Mouse (Mus musculus) lung, embryonic 14.5 days (tissue): ENCODE data around the gene Plekha5. TPM values are rescaled to one million over a fixed set of nuclear protein-coding genes. Genes with fewer than 3 reads are reported as not detected.
"Not testable (repeated sequence)": the region's sequence is repeated elsewhere in the genome, so short reads cannot be mapped to it uniquely, and the experiment has no call there.

Experiments used
- ATAC-seq: fragments of 200-750 bp; cut with Nextera tagmentation; 2 replicates; pipeline ENCODE4 v1.8.0; 2017; ENCODE audit warnings: mild to moderate bottlenecking, moderate TSS enrichment, moderate library complexity; ENCODE audit not compliant: insufficient read depth
- DNase-seq: peaks from one replicate; pipeline ENCODE4 v3.0.0-alpha.2; 2015
- H3K27ac ChIP-seq: fragments of 300-500 bp; sonication (generic); 2 replicates; pipeline ENCODE4 v1.5.1; 2014; ENCODE audit warnings: low read depth, mild to moderate bottlenecking, moderate library complexity
- H3K27me3 ChIP-seq: fragments of 300-500 bp; sonication (generic); 2 replicates; pipeline ENCODE4 v1.6.1; 2014; ENCODE audit warnings: low read length, control low read depth; ENCODE audit not compliant: insufficient read depth
- H3K36me3 ChIP-seq: fragments of 300-500 bp; sonication (generic); 2 replicates; pipeline ENCODE4 v1.6.1; 2014; ENCODE audit warnings: control low read depth; ENCODE audit not compliant: insufficient read depth
- H3K4me1 ChIP-seq: fragments of 300-500 bp; sonication (generic); 2 replicates; pipeline ENCODE4 v1.6.1; 2014; ENCODE audit warnings: antibody characterized with exemption, control low read depth; ENCODE audit not compliant: insufficient read depth
- H3K4me2 ChIP-seq: fragments of 300-500 bp; sonication (generic); 2 replicates; pipeline ENCODE4 v1.6.1; 2014; ENCODE audit warnings: mild to moderate bottlenecking
- H3K4me3 ChIP-seq: fragments of 300-500 bp; sonication (generic); 2 replicates; pipeline ENCODE4 v1.5.1; 2014; ENCODE audit warnings: low read depth, low read length
- H3K9ac ChIP-seq: fragments of 300-500 bp; sonication (generic); 2 replicates; pipeline ENCODE4 v1.6.1; 2014
- H3K9me3 ChIP-seq: fragments of 300-500 bp; sonication (generic); 2 replicates; pipeline ENCODE4 v1.6.1; 2016; ENCODE audit warnings: low read depth, low read length, control low read depth
- CTCF ChIP-seq: IDR thresholded peaks from 2 replicates; pipeline ENCODE4 v1.5.1; 2016; ENCODE audit warnings: antibody characterized with exemption, low read depth
- WGBS: fragments of 180-500 bp; shearing (Covaris S2); extraction: QIAGEN DNeasy Blood & Tissue Kit; methylation state at CpG from one replicate; pipeline ENCODE4 v1.1.7; 2014; 5-methylcytosine and 5-hydroxymethylcytosine counted together
- polyA plus RNA-seq: library from polyadenylated mRNA; unstranded; fragments of >200 nt; fragmentation: Nextera tagmentation; extraction: Ambion mirVana; gene quantifications from 2 replicates; pipeline ENCODE4 v1.2.1, GENCODE M21; 2014

Plekha5 gene
- polyA plus RNA-seq, 1 experiment from 2014 or later = 54.3 TPM

DNA sequence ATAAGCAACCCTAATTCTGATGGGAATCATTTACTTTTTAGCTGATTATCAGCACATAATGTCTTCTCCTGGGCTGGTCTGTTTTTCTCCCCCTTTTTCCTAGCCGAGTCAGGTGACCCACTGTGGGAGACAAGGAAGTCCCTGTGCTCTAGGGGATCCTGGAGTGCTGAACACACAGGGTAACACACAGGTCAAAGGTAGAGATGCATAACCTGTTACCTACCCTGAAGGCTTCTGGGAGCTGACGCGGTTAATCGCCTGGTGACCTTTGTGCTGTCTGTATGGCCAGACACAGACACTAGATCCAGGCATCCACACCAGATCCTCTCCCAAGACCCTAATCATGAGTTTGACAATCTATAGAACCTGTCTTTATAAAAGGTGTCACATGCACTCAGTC, 177.3 kb downstream of the Plekha5 start:
- no peak for DNase-seq
- WGBS = 79% methylated on average over 4 of the region's 4 CpGs
- no peak overlapping the region for H3K9ac ChIP-seq
- no peak for TF ChIP-seq CTCF
- H3K27me3 ChIP-seq = no peaks in the 10 kb centered on the region
- H3K9me3 ChIP-seq = no peaks in the 10 kb centered on the region
- no peak overlapping the region for H3K4me3 ChIP-seq
- H3K4me1 ChIP-seq = no peaks in the 10 kb centered on the region
- peaks cover 20% of the 10 kb centered on the region; the same call in 1 of the 2 replicates for H3K36me3 ChIP-seq
- no peak overlapping the region for H3K27ac ChIP-seq
- no peak overlapping the region for H3K4me2 ChIP-seq
- no peak; the same call in 1 of the 2 replicates for ATAC-seq

DNA sequence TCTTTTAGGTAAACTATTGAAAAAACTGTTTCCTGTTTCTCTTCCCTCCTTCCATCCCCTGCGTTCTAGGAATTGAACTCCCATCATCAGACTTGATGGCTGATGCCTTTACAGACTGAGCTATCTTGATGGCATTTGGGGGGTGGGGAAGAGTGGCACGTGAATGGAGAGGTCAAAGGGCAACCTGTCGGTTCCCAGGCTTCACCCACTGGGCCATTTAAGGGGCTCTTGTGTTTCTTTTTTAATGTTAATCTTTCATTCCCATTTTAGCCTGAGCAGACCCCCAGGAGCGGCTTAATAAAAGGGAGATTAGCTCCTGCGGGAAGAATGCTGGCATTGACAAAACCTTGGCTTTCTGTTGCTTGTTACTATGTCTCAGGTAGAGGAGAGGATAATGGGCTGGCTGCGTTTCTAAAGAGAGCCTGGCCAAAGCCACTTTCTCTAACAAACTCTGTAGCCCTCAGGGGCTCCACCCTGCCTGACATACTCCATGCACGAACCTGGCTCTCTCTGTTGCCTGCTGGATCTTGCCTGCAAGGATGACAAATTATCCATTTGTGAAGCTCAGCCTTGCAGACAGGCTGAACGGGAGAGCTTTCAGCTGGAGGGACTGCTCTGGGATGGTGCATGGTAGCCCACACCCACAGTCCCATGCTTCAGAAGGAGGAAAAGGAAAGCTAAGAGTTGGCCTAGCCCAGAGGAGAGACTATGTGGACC, 179.5 kb downstream of the Plekha5 start:
- DNase-seq (peak; percentile 31), ATAC-seq (peak; percentile 57; the same call in 1 of the 2 replicates)
- no peaks in the 10 kb centered on the region for H3K9me3 ChIP-seq
- no peak overlapping the region for H3K27ac ChIP-seq
- H3K4me3 ChIP-seq = no peak overlapping the region
- 18% methylated on average over 8 of the region's 8 CpGs for WGBS
- no peak for TF ChIP-seq CTCF
- peaks cover 4% of the 10 kb centered on the region; the same call in 1 of the 2 replicates for H3K36me3 ChIP-seq
- H3K9ac ChIP-seq = no peak overlapping the region
- H3K4me2 ChIP-seq = no peak overlapping the region
- no peaks in the 10 kb centered on the region for H3K27me3 ChIP-seq
- no peaks in the 10 kb centered on the region for H3K4me1 ChIP-seq

DNA sequence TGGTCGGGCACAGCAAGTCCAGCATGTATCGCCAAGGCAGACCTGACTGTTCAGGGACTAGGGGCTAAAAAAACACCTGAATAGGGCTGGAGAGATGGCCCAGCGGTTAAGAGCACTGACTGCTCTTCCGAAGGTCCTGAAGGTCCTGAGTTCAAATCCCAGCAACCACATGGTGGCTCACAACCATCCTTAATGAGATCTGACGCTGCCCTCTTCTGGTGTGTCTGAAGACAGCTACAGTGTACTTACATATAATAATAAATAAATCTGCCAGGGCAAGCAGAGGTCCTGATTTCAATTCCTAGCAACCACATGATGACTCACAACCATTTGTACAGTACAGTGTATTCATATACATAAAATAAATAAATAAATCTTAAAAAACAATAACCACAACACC, 181.3 kb downstream of the Plekha5 start:
- not testable (repeated sequence) for H3K9ac ChIP-seq, H3K27me3 ChIP-seq, DNase-seq, H3K4me2 ChIP-seq, H3K4me1 ChIP-seq, ATAC-seq, H3K9me3 ChIP-seq, H3K36me3 ChIP-seq, H3K4me3 ChIP-seq, H3K27ac ChIP-seq
- WGBS = 84% methylated on average over 5 of the region's 5 CpGs
- 0 out of 2 replicates have a peak, but pooled peaks have one; percentile 7 for TF ChIP-seq CTCF

DNA sequence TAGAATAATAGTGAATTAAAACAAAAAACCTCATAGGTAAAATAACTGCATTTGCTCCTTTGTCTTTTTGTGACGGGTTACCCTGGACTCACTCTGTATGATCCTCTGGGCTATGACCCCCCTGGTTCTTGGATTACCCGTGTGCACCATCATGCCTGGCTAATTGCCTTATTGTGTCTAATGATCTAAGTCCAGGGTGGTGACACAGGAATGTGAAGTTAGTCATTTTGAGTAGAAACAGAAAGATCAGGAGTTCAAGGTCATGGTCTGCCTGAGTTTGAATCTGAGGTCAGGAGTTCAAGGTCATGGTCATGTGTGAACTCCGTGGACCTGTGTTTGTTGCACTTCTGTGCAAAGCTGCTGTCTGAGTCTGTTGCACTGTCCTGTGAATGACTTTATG, 181.9 kb downstream of the Plekha5 start:
- WGBS = 78% methylated on average over 3 of the region's 3 CpGs
- no peaks in the 10 kb centered on the region for H3K9me3 ChIP-seq

DNA sequence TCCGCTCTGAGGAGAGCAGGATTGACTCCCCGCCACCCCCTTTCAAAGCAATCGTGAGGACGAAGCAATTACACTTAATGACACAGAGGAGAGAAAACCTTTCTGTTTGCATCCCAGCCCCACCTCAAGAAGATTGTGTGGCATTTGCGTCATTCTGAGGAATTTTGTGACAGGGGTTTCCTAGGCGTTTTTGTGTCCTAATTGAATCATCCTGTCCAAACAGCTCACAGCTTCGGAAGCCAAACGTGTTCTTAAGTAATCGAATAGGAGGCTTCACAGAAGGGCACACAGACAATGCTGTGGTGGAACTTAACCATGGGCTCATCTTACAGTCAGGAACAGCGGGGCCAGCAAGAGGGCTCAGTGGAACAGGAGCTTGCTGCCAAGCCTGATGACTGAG, 182.7 kb downstream of the Plekha5 start:
- DNase-seq = no peak
- Histone ChIP-seq H3K27ac (no peak overlapping the region), H3K4me1 (no peaks in the 10 kb centered on the region), H3K27me3 (no peaks in the 10 kb centered on the region), H3K9me3 (no peaks in the 10 kb centered on the region), H3K9ac (no peak overlapping the region), H3K4me2 (no peak overlapping the region), H3K4me3 (no peak overlapping the region), H3K36me3 (no peaks in the 10 kb centered on the region)
- no peak for ATAC-seq
- no peak for TF ChIP-seq CTCF
- 62% methylated on average over 10 of the region's 10 CpGs for WGBS

More for the DNA sequence above, 181.9 kb downstream of the Plekha5 start:
- ATAC-seq = no peak
- Histone ChIP-seq H3K4me3 (no peak overlapping the region), H3K27ac (no peak overlapping the region), H3K4me1 (no peaks in the 10 kb centered on the region), H3K36me3 (no peaks in the 10 kb centered on the region), H3K9ac (no peak overlapping the region; the same call in 1 of the 2 replicates), H3K27me3 (no peaks in the 10 kb centered on the region), H3K4me2 (no peak overlapping the region)
- no peak for TF ChIP-seq CTCF
- no peak for DNase-seq

- H3K27ac ChIP-seq = no peak overlapping the region
- H3K36me3 ChIP-seq = no peaks in the 10 kb centered on the region
- no peak for ATAC-seq
- H3K4me3 ChIP-seq = no peak overlapping the region
- H3K4me2 ChIP-seq = no peak overlapping the region
- no peaks in the 10 kb centered on the region for H3K9me3 ChIP-seq
- H3K9ac ChIP-seq = no peak overlapping the region
- no peak for DNase-seq
- 89% methylated on average over 6 of the region's 6 CpGs for WGBS
- no peaks in the 10 kb centered on the region for H3K4me1 ChIP-seq
- H3K27me3 ChIP-seq = no peaks in the 10 kb centered on the region
- no peak for TF ChIP-seq CTCF
Observed at GRCm38 (mm10) chr6:140608666-140609065, 184.8 kb downstream of the Plekha5 start.

DNA sequence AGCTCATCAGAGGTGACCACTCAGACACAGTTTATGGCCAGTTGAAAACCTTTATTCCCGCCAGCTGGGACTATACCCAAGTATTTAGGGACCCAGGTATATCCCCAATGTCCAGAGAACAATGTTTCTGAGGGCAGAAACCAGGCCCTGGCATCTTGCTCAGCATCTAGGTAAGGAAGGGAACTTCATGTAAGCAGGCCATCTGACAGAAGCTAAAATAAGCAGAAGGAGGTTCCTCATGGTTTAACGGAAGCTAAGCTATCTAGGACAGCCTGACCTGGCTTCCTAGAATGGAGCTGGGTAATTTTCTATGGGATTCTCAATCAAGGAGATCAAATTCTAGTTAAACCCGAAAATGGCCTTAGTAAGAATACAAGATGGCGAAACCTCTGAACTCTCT, 185.7 kb downstream of the Plekha5 start:
- no peaks in the 10 kb centered on the region for H3K36me3 ChIP-seq
- no peaks in the 10 kb centered on the region for H3K27me3 ChIP-seq
- no peak overlapping the region for H3K4me3 ChIP-seq
- H3K4me2 ChIP-seq = no peak overlapping the region
- H3K9ac ChIP-seq = no peak overlapping the region
- no peaks in the 10 kb centered on the region for H3K4me1 ChIP-seq
- H3K9me3 ChIP-seq = no peaks in the 10 kb centered on the region
- ATAC-seq (no peak), DNase-seq (no peak)
- H3K27ac ChIP-seq = no peak overlapping the region
- WGBS = 83% methylated on average over 4 of the region's 4 CpGs
- no peak for TF ChIP-seq CTCF
